Mouse (Mus musculus) heart, postnatal 0 days (tissue): Measurements from ENCODE around the gene Zfp831. TPM values are rescaled to one million over a fixed set of nuclear protein-coding genes. Genes with fewer than 3 reads are reported as not detected.

ENCODE experiments used
- ATAC-seq: fragments of 200-750 bp; cut with Nextera tagmentation; 2 replicates; pipeline ENCODE4 v1.8.0; 2017; ENCODE audit warnings: low read depth, moderate number of reproducible peaks, moderate library complexity; ENCODE audit not compliant: insufficient read depth
- DNase-seq: peaks from one replicate; pipeline ENCODE4 v3.0.0-alpha.2; 2016; ENCODE audit warnings: low spot score
- H3K27ac ChIP-seq: fragments of 300-500 bp; sonication (generic); 2 replicates; pipeline ENCODE4 v1.5.1; 2014; ENCODE audit warnings: low read depth, mild to moderate bottlenecking
- H3K27me3 ChIP-seq: fragments of 300-500 bp; sonication (generic); 2 replicates; pipeline ENCODE4 v1.6.1; 2014; ENCODE audit warnings: low read length, mixed read lengths; ENCODE audit not compliant: control insufficient read depth, insufficient read depth
- H3K36me3 ChIP-seq: fragments of 300-500 bp; sonication (generic); replicated peaks from 2 replicates; pipeline ENCODE4 v1.6.1; 2014; ENCODE audit warnings: low read length, mixed read lengths; ENCODE audit not compliant: control insufficient read depth, insufficient read depth
- H3K4me1 ChIP-seq: fragments of 300-500 bp; sonication (generic); 2 replicates; pipeline ENCODE4 v1.6.1; 2014; ENCODE audit warnings: antibody characterized with exemption; ENCODE audit not compliant: control insufficient read depth, insufficient read depth
- H3K4me2 ChIP-seq: fragments of 300-500 bp; sonication (generic); 2 replicates; pipeline ENCODE4 v1.6.1; 2014; ENCODE audit warnings: low read depth, mild to moderate bottlenecking, low read length, moderate library complexity
- H3K4me3 ChIP-seq: fragments of 300-500 bp; sonication (generic); 2 replicates; pipeline ENCODE4 v1.5.1; 2014; ENCODE audit warnings: low read depth, low read length
- H3K9ac ChIP-seq: fragments of 300-500 bp; sonication (generic); replicated peaks from 2 replicates; pipeline ENCODE4 v1.6.1; 2014; ENCODE audit warnings: low read depth, low read length, mixed read lengths
- H3K9me3 ChIP-seq: fragments of 300-500 bp; sonication (generic); replicated peaks from 2 replicates; pipeline ENCODE4 v1.6.1; 2016; ENCODE audit warnings: low read length; ENCODE audit not compliant: control insufficient read depth
- CTCF ChIP-seq: IDR thresholded peaks from 2 replicates; pipeline ENCODE4 v1.5.1; 2016; ENCODE audit warnings: antibody characterized with exemption, control low read depth, low read depth
- EP300 ChIP-seq: IDR thresholded peaks from 2 replicates; pipeline ENCODE4 v1.6.1; 2016; ENCODE audit warnings: antibody characterized with exemption, low read depth
- WGBS: fragments of 180-500 bp; shearing (Covaris S2); extraction: QIAGEN DNeasy Blood & Tissue Kit; methylation state at CpG from one replicate; pipeline ENCODE4 v1.1.7; 2014; 5-methylcytosine and 5-hydroxymethylcytosine counted together
- polyA plus RNA-seq: library from polyadenylated mRNA; unstranded; fragments of >200 nt; fragmentation: Nextera tagmentation; extraction: Ambion mirVana; gene quantifications from 2 replicates; pipeline ENCODE4 v1.2.1, GENCODE M21; 2015
- total RNA-seq: library from RNA; depleted of rRNA; stranded (reverse); fragments of >200 nt; gene quantifications from 2 replicates; pipeline ENCODE4 v1.2.3, GENCODE M21; 2014; ENCODE audit warnings: low replicate concordance

The Zfp831 gene
- total and polyA plus RNA-seq, 2 experiments from 2014 or later, result 0.01 TPM; not detected in 1

DNA sequence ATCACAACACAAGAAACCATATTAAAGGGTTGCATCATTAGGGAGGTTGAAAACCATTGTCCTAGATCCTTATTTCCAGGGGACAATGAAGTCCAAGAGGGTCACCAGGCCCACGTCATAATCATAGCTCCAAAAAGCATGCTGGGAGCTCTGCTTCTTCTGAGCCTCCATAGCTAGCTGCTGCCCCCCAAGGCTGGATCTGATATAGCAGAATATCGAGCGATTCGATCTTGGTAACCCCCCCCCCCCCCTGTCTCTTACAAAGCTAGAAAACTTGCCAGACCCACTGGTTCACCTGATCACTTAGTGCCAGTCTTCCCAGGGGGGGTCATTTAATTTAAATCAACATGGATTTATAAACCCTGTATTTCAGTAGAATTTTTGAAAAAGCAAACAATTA, 65.3 kb downstream of the Zfp831 start:
- 75% methylated on average over 4 of the region's 4 CpGs for WGBS
- DNase-seq (no peak), ATAC-seq (no peak)
- no peaks in the 10 kb centered on the region for H3K36me3 ChIP-seq
- H3K27me3 ChIP-seq, result no peaks in the 10 kb centered on the region
- no peak for TF ChIP-seq EP300
- no peaks in the 10 kb centered on the region for H3K4me1 ChIP-seq
- no peak overlapping the region for H3K4me2 ChIP-seq
- H3K27ac ChIP-seq, result no peak overlapping the region
- H3K9ac ChIP-seq, result no peak overlapping the region
- no peaks in the 10 kb centered on the region for H3K9me3 ChIP-seq
- no peak overlapping the region for H3K4me3 ChIP-seq

DNA sequence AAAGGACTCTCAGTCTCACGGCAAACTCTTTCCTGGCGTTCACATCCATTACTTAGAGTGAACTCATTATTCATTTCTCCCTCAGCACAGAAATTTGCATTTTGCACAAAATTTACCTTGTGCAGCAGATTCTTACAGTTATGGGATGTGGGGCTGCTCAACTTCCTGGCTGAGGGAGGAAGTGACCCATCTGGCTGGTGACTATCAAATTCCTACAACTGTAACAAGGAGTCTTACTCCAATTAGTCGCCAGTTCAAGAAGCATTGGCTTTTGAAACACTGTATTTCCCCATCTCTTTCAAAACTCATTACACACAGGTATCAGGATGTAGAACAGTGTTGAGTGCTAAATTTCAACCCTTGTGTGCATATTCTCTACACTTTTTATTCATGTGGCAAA, 66.9 kb downstream of the Zfp831 start:
- Histone ChIP-seq H3K9me3 (no peaks in the 10 kb centered on the region), H3K4me3 (no peak overlapping the region), H3K9ac (no peak overlapping the region), H3K4me2 (no peak overlapping the region), H3K27me3 (no peaks in the 10 kb centered on the region), H3K36me3 (no peaks in the 10 kb centered on the region), H3K27ac (no peak overlapping the region), H3K4me1 (no peaks in the 10 kb centered on the region)
- DNase-seq (no peak), ATAC-seq (no peak)
- TF ChIP-seq EP300 (no peak), CTCF (no peak)
- WGBS, result 59% methylated on average over 3 of the region's 3 CpGs

DNA sequence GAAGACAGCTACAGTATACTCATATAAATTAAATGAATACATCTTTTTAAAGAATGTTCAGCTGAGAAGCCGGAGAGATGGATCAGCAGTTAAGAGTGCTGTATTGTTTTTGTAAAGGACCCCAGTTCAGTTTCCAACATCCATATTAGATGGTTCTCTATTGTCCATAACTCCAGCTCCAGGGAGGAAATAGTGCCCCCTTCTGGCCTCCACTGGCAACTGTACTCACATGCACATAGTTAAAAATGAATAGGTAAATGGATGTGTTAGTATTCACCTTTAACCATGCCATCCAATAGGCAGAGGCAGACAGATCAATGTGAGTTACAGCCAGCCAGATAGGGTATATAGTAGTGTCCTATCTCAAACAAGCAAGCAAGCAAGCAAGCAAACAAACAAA, 68.7 kb downstream of the Zfp831 start:
- whole genome bisulfite sequencing, result 91% methylated on average over 1 of the region's 1 CpGs
- DNase-seq (no peak), ATAC-seq (no peak)
- no peak for TF ChIP-seq EP300
- TF ChIP-seq CTCF, result no peak
- no peak overlapping the region for H3K9ac ChIP-seq
- no peaks in the 10 kb centered on the region for H3K9me3 ChIP-seq
- no peak overlapping the region for H3K4me3 ChIP-seq
- H3K27me3 ChIP-seq, result no peaks in the 10 kb centered on the region
- H3K4me1 ChIP-seq, result no peaks in the 10 kb centered on the region
- no peak overlapping the region for H3K4me2 ChIP-seq
- H3K36me3 ChIP-seq, result no peaks in the 10 kb centered on the region
- no peak overlapping the region for H3K27ac ChIP-seq

DNA sequence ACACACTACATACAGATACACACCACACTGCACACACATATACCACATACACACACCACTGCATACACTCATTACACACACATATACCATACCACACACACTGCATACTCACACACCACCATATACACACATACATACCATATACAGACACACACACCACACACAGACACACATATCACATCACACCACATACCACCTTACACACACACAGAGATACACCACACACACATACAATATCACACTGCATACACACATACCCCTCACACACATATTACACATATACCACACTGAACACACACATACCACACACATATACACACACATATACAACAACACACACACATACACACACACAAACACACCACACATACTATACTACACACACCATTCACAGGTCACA, 72.6 kb downstream of the Zfp831 start:
- no peaks in the 10 kb centered on the region for H3K4me1 ChIP-seq
- H3K4me3 ChIP-seq, result no peak overlapping the region
- H3K27ac ChIP-seq, result no peak overlapping the region
- H3K4me2 ChIP-seq, result no peak overlapping the region
- DNase-seq (no peak), ATAC-seq (no peak)
- H3K27me3 ChIP-seq, result no peaks in the 10 kb centered on the region
- no peak overlapping the region for H3K9ac ChIP-seq
- H3K9me3 ChIP-seq, result no peaks in the 10 kb centered on the region
- TF ChIP-seq CTCF, result no peak
- TF ChIP-seq EP300, result no peak
- H3K36me3 ChIP-seq, result no peaks in the 10 kb centered on the region

DNA sequence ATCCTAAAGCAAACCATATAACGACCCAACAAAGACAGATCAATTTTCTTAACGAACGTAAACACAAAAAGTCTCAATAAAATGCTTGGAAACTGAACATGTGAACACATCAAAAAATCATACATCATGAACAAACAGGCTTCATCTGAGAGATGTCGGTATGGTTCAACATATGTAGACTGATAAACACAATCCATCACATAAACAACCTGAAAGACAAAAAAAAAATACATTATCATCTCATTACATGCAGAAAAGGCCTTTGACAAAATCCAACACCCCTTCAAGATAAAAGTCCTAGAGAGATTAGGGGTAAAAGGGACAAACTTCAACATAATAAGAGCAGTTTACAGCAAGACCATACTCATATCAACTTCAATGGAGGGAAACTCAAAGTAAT, 74.5 kb downstream of the Zfp831 start:
- Histone ChIP-seq H3K27me3 (no peaks in the 10 kb centered on the region), H3K4me3 (no peak overlapping the region), H3K27ac (no peak overlapping the region), H3K4me1 (no peaks in the 10 kb centered on the region), H3K36me3 (no peaks in the 10 kb centered on the region), H3K9ac (no peak overlapping the region), H3K9me3 (no peaks in the 10 kb centered on the region), H3K4me2 (no peak overlapping the region)
- 80% methylated on average over 4 of the region's 4 CpGs for WGBS
- DNase-seq (no peak), ATAC-seq (no peak)
- TF ChIP-seq EP300 (no peak), CTCF (no peak)

DNA sequence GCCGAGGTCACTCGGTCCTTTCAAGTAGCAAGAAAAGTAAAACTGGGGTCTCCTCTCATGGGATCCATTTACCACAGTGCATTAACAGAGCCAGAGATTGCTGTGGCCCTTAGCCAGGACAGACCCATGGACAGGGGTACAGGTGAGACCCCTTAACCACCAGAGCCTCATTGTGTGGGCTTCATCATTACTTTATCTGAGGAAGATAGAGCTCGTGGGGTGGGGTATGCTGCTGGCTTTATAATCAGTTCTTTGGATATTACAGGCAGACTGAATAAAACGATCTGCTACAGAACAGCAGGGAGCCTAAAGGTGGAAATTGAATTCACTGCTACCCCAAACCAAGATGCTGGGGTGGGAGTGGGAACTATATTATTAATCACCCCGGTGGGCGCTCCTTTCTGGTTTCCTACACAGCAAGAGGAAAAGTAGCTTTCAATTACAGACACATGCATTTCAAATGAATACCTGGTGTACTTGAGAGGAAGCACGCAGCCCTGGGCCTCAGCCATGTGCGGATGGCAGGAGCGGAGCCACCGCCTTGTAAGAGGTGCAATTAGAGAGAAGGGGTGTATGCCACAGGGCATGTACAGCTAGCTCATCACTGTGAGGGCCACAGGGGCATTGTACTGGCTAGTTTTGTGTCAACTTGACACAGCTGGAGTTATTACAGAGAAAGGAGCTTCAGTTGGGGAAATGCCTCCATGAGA, 83.9 kb downstream of the Zfp831 start:
- H3K4me1 ChIP-seq, result no peaks in the 10 kb centered on the region
- no peaks in the 10 kb centered on the region for H3K27me3 ChIP-seq
- H3K36me3 ChIP-seq, result no peaks in the 10 kb centered on the region
- no peak overlapping the region for H3K9ac ChIP-seq
- DNase-seq (no peak), ATAC-seq (no peak)
- H3K27ac ChIP-seq, result no peak overlapping the region
- no peak overlapping the region for H3K4me2 ChIP-seq
- 81% methylated on average over 10 of the region's 10 CpGs for WGBS
- H3K4me3 ChIP-seq, result no peak overlapping the region
- TF ChIP-seq CTCF (no peak), EP300 (no peak)
- no peaks in the 10 kb centered on the region for H3K9me3 ChIP-seq
